Mouse (Mus musculus) monocyte, adult 5-6 weeks (primary cell): ENCODE data around the gene Prkab2. TPM values are rescaled to one million over a fixed set of nuclear protein-coding genes. Genes with fewer than 3 reads are reported as not detected.

Experiments used
- ATAC-seq: fragments of 153-309, 156-312 bp; replicated peaks from 2 replicates; pipeline ENCODE4 v1.8.0; 2017; ENCODE audit warnings: mild to moderate bottlenecking; ENCODE audit not compliant: low TSS enrichment, insufficient number of reproducible peaks, severe bottlenecking, poor library complexity, low FRiP score
- total RNA-seq: library from RNA; stranded (forward); fragments of 200-1000, 200-491, 200-594 nt; gene quantifications from 3 replicates; pipeline ENCODE4 v1.2.3, GENCODE M21; 2017

The Prkab2 gene
- total RNA-seq, 1 experiment from 2014 or later = 16.1 TPM

DNA sequence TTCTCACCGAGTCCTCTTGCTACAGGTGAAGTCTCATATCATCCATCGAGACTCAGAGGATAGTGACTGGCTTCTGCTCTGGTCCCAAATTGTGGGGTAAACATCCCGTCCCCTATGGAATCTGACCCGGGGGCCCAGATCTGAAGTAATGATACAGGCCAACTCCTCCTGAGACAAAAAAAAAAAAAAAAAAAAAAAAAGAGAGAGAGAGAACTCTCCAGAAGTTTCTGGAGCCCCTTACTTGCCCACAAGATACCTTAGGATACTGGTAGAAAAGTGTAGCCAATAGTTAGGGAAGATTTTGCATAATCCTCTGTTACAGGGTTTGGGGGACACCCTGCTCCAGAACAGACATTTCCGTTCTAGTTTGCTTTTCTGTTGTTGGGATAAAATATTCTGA, 24.6 kb downstream of the Prkab2 start:
- ATAC-seq = no peak

- ATAC-seq = no peak
Measured at GRCm38 (mm10) chr3:97683560-97684195, 25.7 kb downstream of the Prkab2 start.

DNA sequence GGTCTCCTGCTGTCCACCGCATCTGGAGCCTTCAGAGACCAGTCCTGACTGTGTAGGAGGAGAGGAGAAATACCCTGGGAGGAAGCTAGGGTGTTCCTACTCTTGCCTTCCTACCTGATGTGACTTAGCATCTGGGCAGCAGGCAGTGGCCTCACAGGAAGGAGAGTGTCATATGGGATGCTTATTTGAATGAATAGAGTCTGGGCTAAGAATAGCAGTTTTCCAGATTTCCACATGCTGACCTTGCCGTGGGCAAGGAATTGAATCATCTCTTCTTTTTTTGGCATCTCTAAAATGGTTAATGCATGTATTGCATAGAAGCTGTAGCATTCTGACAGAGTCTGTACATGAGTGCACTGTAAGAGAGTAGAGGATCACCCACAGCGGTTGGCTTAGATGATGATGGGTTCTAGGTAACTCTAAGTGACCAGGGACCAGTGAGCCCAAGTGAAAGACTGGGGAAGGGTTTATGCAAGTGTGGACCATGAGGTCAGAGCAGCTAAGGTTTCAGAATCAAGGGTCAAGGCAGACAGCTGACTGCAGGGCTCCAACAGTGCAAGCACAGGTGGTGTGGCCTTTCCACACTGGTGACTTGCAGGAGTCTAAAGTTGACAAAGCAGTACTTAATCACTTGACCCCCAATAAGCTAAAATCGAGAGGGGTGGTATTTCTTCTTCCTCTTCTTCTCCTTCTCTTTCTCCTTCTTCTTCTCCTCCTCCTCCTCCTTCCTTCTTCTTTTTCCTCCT, 28.6 kb downstream of the Prkab2 start:
- no peak for ATAC-seq

DNA sequence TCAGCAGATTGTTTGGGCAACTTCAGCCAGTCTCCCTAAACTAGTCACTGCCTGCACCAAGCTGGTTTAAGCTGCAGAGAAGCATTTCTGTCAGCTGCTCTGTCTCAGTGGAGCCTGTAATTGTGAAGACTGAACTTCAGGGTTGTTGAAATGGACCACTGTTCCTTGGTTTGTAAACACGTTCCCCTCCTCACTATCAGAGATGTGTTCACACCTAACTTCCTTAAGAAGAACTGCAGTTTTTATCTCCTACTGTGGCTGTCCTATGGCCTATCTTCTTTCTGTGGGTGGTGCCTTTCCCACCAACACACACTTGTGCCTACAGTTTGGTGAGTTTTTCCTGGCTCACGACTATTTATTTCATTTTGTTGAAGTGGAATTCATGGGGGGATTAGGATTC, 31.3 kb downstream of the Prkab2 start:
- no peak for ATAC-seq

DNA sequence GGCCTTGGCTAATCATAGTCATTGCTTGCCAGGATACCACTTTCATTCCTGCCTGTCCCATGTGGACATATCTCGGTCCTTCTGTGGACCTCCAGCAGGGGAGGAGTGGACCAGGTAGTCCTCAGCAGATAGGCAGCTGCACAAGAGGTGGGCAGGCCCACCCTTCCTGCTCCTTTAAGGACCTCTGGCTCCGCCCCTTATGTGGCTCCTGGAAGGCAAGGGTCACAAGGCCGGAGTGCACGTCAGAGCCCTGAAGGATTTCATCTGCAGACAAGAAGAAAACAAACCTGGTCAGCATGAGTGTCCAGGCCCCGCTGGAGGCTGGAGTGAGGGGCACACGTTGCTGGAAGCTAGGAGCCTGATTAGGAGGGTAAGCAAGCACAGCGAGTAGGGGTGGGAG, 32.6 kb downstream of the Prkab2 start:
- no peak for ATAC-seq

DNA sequence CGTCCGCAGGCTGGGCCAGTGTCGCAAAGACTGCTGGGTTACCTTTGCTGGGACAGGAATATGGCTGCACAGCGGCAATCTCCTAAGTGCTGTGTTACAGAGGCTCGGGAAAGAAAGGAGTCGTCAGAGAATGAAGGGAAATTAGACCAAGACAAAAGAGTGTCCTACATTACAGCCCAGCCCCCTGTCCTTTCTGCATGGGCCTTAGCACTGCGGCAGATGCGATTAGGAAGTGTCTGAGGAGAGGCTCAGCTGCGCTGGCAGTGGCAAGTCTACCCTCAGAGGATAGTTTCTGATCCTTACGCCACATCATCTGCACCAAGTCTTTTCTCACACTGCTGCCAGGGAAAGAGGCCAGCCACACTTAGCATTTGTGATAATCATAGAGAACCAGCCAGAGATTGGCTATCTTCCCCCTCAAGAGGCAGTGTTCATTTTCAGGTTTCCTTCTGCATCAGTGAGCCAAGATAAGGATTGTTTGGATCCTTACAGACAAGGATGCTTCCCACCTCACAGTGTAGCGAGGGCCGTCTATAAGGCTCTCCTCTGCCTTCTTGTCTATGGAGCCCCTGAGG, 33.5 kb downstream of the Prkab2 start:
- no peak for ATAC-seq

GRCm38 (mm10) chr3:97693806-97694205, 35.8 kb downstream of the Prkab2 start:
- ATAC-seq = no peak

DNA sequence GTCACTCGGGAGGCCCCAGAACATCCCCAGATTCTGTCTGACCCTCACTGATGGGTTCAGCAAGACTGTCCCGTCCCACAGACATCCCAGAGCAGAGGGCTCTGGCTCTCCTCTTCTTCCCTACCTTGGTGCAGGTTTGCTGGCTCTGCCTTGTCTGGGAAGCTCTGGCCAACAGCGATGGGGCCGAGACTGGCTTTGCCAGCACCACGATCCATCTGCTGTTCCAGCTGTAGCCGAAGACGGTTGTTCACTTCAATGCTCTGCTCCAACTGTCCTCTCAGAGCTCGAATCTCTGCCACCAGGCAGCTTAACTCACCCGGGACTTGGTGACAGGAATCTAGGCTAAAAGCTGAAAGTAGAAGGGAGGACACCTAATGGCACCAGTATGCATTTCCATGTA, 38.9 kb downstream of the Prkab2 start:
- ATAC-seq = no peak

DNA sequence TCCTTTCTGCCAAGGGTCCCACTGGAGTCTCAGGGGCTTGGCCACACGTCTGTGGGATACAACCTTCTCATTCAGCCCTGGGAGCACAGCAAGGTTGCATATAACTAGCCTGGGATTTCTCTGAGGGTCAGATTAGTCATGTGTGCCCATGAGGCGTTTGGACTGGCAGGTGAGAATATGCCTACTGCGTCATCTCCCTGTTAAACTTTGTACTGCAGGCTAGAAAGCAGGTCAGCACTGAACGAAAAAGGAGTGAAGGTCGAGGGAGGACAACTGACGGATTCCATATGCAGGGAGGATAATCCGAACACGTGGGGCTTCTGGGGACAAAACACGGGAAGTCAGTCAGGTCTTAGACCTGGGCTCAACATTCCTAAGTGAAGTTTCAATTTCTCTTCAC, 39.3 kb downstream of the Prkab2 start:
- no peak for ATAC-seq

GRCm38 (mm10) chr3:97699061-97699460, 41.1 kb downstream of the Prkab2 start:
- no peak for ATAC-seq

GRCm38 (mm10) chr3:97701198-97701597, 43.2 kb downstream of the Prkab2 start:
- ATAC-seq = no peak

GRCm38 (mm10) chr3:97702448-97703080, 44.6 kb downstream of the Prkab2 start:
- ATAC-seq = no peak

DNA sequence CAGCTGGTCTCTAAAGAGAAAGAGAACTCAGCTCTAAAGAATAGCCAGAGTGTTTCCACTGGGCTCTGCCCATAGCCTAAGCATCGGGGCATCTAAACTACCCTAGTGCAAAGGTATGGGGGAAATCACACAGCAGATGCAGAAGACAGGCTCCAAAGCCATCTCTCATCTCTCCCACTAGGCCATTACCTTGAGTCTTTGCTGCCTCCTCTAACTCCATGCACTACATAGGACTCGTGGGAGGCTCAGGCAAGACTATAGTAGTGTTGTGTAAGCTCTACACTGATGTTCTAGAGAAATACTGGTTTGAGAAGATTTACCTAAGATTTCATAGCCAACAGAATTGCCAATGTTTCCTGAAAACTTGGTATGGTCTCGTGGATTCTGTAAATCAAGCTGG, 47.5 kb downstream of the Prkab2 start:
- ATAC-seq = no peak

DNA sequence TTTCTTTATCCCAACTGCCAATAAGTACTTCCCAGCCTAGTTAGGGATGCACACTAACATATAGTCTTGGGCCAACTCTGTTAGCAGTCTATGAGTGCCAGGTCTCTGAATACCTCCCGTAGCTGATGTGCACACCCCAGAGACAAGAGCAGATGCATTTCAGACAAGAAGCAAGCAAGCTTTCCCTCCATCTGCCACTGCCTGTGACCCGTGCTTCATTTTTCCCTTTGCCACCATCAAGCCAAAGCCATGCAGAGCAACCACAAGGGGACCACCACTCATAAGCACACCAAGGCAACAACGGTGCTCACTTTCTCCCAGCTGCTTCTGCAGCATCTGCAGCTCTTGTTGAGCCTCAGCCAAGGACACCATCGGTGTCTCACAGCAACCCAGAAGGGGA, 48.6 kb downstream of the Prkab2 start:
- ATAC-seq = no peak

- no peak for ATAC-seq
Measured at GRCm38 (mm10) chr3:97710134-97710533, 52.1 kb downstream of the Prkab2 start.

- ATAC-seq = no peak
Measured at GRCm38 (mm10) chr3:97710881-97711280, 52.9 kb downstream of the Prkab2 start.

- ATAC-seq = no peak
Measured at GRCm38 (mm10) chr3:97715922-97716321, 57.9 kb downstream of the Prkab2 start.

DNA sequence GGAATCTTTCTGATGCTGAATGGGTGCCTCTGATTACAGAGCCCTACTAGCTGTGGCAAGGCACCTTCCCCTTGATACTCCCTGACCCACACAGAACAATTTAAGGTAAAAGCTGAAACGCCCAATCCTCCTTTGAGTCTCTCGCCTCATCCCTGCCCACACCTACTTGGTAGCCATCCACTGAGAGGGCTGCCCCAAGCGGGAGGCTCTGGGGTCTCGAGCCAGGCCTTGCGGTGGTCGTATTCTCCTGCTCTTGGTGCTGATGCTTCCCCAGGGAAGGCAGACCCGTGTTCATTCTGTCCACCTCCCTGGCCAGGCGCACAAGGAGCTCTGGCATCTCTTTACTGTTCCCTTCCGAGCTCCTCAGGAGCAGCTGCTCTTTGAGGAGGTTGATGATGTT, 61.1 kb downstream of the Prkab2 start:
- ATAC-seq = no peak
